Mouse (Mus musculus): ENCODE data around the gene Lce1l. TPM values are rescaled to one million over a fixed set of nuclear protein-coding genes. Genes with fewer than 3 reads are reported as not detected.
"Not testable (repeated sequence)": the region's sequence is repeated elsewhere in the genome, so short reads cannot be mapped to it uniquely, and the experiment has no call there.

Lce1l gene
- polyA plus RNA-seq (2015; fragmentation: Nextera tagmentation; extraction: Ambion mirVana) = not detected in 2 replicates

- WGBS = 88% methylated on average over 3 of the region's 3 CpGs
- no peaks in the 10 kb centered on the region for H3K36me3 ChIP-seq
- H3K4me1 ChIP-seq = no peaks in the 10 kb centered on the region
- no peaks in the 10 kb centered on the region for H3K9me3 ChIP-seq (replicated peaks)
- no peak within 1 kb of the TSS for H3K4me2 ChIP-seq
- no peak for ATAC-seq (replicated peaks; ENCODE audit: low FRiP score)
- H3K9ac ChIP-seq = no peak within 1 kb of the TSS
- no peak within 1 kb of the TSS for H3K27ac ChIP-seq
- H3K4me3 ChIP-seq (replicated peaks) = no peak within 1 kb of the TSS
- H3K27me3 ChIP-seq = no peaks in the 10 kb centered on the region
Measured at GRCm38 (mm10) chr3:92851186-92851585, at the start of gene Lce1l. Gene Lce1l (minus strand): TSS chr3:92851286.

DNA sequence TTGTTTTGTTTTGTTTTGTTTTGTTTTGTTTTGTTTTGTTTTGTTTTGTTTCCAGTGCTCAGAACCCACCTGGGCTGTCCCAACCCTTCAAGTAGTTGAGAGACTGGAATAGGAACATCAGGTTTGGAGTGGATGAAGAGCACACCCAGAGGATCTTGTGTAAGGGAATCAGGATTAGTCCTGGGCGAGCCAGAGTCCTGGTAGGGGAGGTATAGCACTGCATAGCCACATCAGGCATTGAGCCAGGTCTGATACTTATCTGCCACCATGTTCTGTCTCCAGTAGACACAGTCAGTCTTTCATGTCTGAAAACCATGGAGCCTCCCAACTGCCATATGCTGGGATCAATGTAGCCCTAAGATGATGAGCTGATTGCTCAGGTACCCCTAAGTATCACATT is 43.4 kb upstream of the Lce1l start:
- Histone ChIP-seq H3K27ac (no peak overlapping the region), H3K27me3 (no peaks in the 10 kb centered on the region), H3K9ac (no peak overlapping the region), H3K36me3 (no peaks in the 10 kb centered on the region), H3K9me3 (replicated peaks) (no peaks in the 10 kb centered on the region), H3K4me1 (no peaks in the 10 kb centered on the region), H3K4me3 (replicated peaks) (no peak overlapping the region), H3K4me2 (no peak overlapping the region)
- ATAC-seq (replicated peaks; ENCODE audit: low FRiP score) = no peak
- WGBS = 65% methylated on average over 1 of the region's 1 CpGs

DNA sequence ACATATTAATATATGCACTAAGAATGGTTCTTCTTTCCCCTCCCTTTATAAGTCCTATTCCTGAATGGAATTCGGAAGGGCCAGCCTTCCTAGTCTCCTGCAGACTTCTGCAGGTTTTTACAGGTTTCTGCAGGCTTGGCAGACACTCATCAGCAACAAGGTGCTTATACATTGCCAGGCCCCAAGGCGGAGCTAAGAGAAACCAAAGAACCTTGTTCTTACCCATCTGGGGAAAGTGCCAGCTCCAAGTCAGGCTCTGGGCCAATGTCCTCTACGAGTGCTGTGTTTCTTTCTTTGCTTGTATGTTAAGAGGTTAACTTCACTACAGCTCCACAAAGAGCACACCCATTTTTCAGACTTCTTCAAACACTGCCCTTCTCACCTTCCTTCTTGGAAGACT is 43.0 kb upstream of the Lce1l start:
- no peaks in the 10 kb centered on the region for H3K9me3 ChIP-seq (replicated peaks)
- no peak overlapping the region for H3K27ac ChIP-seq
- H3K4me1 ChIP-seq = no peaks in the 10 kb centered on the region
- WGBS = 77% methylated on average over 3 of the region's 3 CpGs
- H3K36me3 ChIP-seq = no peaks in the 10 kb centered on the region
- H3K9ac ChIP-seq = no peak overlapping the region
- H3K27me3 ChIP-seq = no peaks in the 10 kb centered on the region
- no peak for ATAC-seq (replicated peaks; ENCODE audit: low FRiP score)
- no peak overlapping the region for H3K4me2 ChIP-seq
- H3K4me3 ChIP-seq (replicated peaks) = no peak overlapping the region

- Histone ChIP-seq H3K4me3 (replicated peaks) (no peak overlapping the region), H3K4me1 (no peaks in the 10 kb centered on the region), H3K27ac (no peak overlapping the region), H3K9me3 (replicated peaks) (no peaks in the 10 kb centered on the region), H3K27me3 (no peaks in the 10 kb centered on the region), H3K36me3 (no peaks in the 10 kb centered on the region), H3K9ac (no peak overlapping the region), H3K4me2 (no peak overlapping the region)
- ATAC-seq (replicated peaks; ENCODE audit: low FRiP score) = no peak
- WGBS = 91% methylated on average over 3 of the region's 3 CpGs
Measured at GRCm38 (mm10) chr3:92874180-92874579, 23.1 kb upstream of the Lce1l start.

DNA sequence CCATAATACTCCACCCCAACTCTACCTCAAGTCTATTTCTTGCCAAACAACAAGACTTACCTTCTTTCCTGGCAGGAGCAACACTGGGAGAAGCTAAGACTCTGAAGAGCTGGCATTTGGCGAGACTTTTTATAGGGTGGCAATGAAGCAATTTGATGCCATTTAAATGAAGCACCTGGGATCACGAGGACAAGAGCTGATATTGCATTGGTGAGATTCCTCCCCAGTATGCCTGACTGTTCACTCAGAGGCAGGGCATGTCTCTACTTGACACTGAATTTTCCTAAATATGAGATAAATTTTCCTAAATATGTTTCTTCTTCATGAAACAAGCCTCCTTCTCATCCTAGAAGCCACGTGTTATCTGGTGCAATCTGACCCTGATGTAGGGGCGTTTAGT is 19.0 kb upstream of the Lce1l start, which contains the start of gene 2310050C09Rik:
2310050C09Rik (minus strand) TSS at position 101 of the 400 bp plus-strand sequence.
- Histone ChIP-seq H3K4me1 (no peaks in the 10 kb centered on the region), H3K4me3 (replicated peaks) (no peak within 1 kb of the TSS), H3K27ac (no peak within 1 kb of the TSS), H3K27me3 (no peaks in the 10 kb centered on the region), H3K4me2 (no peak within 1 kb of the TSS), H3K36me3 (no peaks in the 10 kb centered on the region), H3K9me3 (replicated peaks) (no peaks in the 10 kb centered on the region), H3K9ac (no peak within 1 kb of the TSS)
- no peak for ATAC-seq (replicated peaks; ENCODE audit: low FRiP score)
- WGBS = 62% methylated on average over 4 of the region's 4 CpGs

- Histone ChIP-seq H3K4me1 (no peaks in the 10 kb centered on the region), H3K9ac (no peak within 1 kb of the TSS), H3K27me3 (no peaks in the 10 kb centered on the region), H3K27ac (no peak within 1 kb of the TSS), H3K4me3 (replicated peaks) (no peak within 1 kb of the TSS), H3K4me2 (no peak within 1 kb of the TSS), H3K9me3 (replicated peaks) (no peaks in the 10 kb centered on the region), H3K36me3 (no peaks in the 10 kb centered on the region)
- ATAC-seq (replicated peaks; ENCODE audit: low FRiP score) = no peak
- WGBS = 50% methylated on average over 1 of the region's 1 CpGs
Measured at GRCm38 (mm10) chr3:92827108-92827507, 24.0 kb downstream of the Lce1l start, which contains the start of gene Kprp. Gene Kprp (minus strand): TSS chr3:92827247.

DNA sequence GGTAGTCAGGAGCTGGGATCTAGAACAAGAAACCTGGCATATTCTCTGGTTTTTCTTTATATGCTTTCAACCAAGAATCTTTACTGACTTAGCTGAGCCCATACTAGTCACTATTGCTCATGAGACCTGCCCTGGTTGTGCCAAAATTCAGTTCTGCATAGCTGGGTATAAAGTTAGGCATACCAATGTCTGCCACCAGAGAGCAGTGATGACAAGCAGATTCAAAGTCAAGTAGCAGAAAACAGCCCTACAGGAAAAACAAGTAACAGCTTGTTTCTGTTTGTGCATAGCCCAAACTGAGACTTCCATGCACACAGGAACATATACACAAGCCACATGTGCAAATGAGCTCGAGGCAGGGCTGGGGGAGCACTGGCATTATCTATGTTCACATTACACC is 25.3 kb downstream of the Lce1l start:
- H3K4me1 ChIP-seq = no peaks in the 10 kb centered on the region
- H3K4me2 ChIP-seq = no peak overlapping the region
- no peak for ATAC-seq (replicated peaks; ENCODE audit: low FRiP score)
- H3K9ac ChIP-seq = no peak overlapping the region
- no peaks in the 10 kb centered on the region for H3K36me3 ChIP-seq
- H3K27ac ChIP-seq = no peak overlapping the region
- H3K4me3 ChIP-seq (replicated peaks) = no peak overlapping the region
- WGBS = 29% methylated on average over 1 of the region's 1 CpGs
- no peaks in the 10 kb centered on the region for H3K27me3 ChIP-seq
- H3K9me3 ChIP-seq (replicated peaks) = no peaks in the 10 kb centered on the region

DNA sequence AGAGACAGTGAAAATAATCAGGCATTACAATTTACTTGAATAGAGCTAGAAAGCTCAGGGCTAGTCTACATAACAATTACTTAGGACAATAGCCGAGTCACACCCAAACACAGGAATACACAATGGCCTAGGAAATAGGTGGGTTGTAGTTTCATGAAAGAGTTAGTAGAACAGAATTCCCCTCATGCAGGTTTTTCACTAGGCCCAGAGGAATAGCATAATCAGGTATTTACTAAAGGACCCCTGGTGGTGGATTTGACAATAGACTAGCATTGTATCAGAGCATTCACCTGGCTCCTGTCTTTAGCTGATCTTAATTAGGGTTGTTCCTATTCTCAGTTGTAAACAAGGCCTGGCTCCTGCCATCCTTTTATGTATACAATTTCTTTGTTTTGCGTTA is 35.0 kb downstream of the Lce1l start:
- H3K9ac ChIP-seq; ATAC-seq (replicated peaks; ENCODE audit: low FRiP score); H3K4me2 ChIP-seq; H3K27me3 ChIP-seq; H3K27ac ChIP-seq; H3K4me1 ChIP-seq; H3K9me3 ChIP-seq (replicated peaks); H3K36me3 ChIP-seq; H3K4me3 ChIP-seq (replicated peaks): not testable (repeated sequence)
- 91% methylated on average over 2 of the region's 2 CpGs for WGBS

- Histone ChIP-seq H3K9me3 (replicated peaks) (no peaks in the 10 kb centered on the region), H3K4me3 (replicated peaks) (no peak overlapping the region), H3K4me1 (no peaks in the 10 kb centered on the region), H3K27me3 (no peaks in the 10 kb centered on the region), H3K36me3 (no peaks in the 10 kb centered on the region), H3K27ac (no peak overlapping the region), H3K4me2 (no peak overlapping the region), H3K9ac (no peak overlapping the region)
- WGBS = 91% methylated on average over 3 of the region's 3 CpGs
- ATAC-seq (replicated peaks; ENCODE audit: low FRiP score) = no peak
Measured at GRCm38 (mm10) chr3:92815581-92815980, 35.5 kb downstream of the Lce1l start.

DNA sequence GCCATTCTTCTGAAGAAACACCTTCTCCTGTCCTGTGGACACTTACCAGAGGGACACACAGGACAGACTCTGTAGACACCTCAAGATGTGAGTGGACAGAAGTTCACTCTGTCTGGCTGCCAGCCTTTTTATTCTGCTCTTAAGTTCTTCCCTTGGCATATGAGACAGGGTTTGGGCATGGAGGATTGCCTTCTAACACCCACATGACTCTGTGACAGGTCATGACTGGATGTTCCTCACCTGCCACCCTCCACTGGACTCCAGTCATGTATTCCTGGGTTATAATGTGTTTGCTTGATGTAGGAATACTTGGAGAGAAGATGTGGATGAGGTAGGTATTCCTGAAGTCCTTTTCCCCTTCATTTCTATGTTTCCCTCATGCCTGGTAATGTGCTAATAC is 43.3 kb downstream of the Lce1l start, which contains the start of gene Lce1k:
Lce1k (minus strand) TSS at position 101 of the 400 bp plus-strand sequence.
- no peak within 1 kb of the TSS for H3K4me3 ChIP-seq (replicated peaks)
- ATAC-seq (replicated peaks; ENCODE audit: low FRiP score) = no peak
- H3K4me2 ChIP-seq = no peak within 1 kb of the TSS
- H3K4me1 ChIP-seq = no peaks in the 10 kb centered on the region
- no peaks in the 10 kb centered on the region for H3K9me3 ChIP-seq (replicated peaks)
- no peak within 1 kb of the TSS for H3K9ac ChIP-seq
- H3K27me3 ChIP-seq = no peaks in the 10 kb centered on the region
- no peak within 1 kb of the TSS for H3K27ac ChIP-seq
- H3K36me3 ChIP-seq = no peaks in the 10 kb centered on the region

Other genes starting within 250 kb of the Lce1l start
- gene 2210017I01Rik, start 243.8 kb downstream of the Lce1l start, polyA plus RNA-seq (2015; fragmentation: Nextera tagmentation; extraction: Ambion mirVana) = not detected in 2 replicates
- gene Lce6a, start 229.6 kb downstream of the Lce1l start, polyA plus RNA-seq (2015; fragmentation: Nextera tagmentation; extraction: Ambion mirVana) = not detected in 2 replicates
- gene Lce1a1, start 203.0 kb downstream of the Lce1l start, polyA plus RNA-seq (2015; fragmentation: Nextera tagmentation; extraction: Ambion mirVana) = not detected in 2 replicates
- gene Lce1b, start 194.4 kb downstream of the Lce1l start, polyA plus RNA-seq (2015; fragmentation: Nextera tagmentation; extraction: Ambion mirVana) = not detected in 2 replicates
- gene Lce1a2, start 181.0 kb downstream of the Lce1l start, polyA plus RNA-seq (2015; fragmentation: Nextera tagmentation; extraction: Ambion mirVana) = not detected in 2 replicates
- not detected in 2 replicates for gene Lce1c, start 172.0 kb downstream of the Lce1l start, polyA plus RNA-seq (2015; fragmentation: Nextera tagmentation; extraction: Ambion mirVana)
- not detected in 2 replicates for gene Lce1d, start 164.1 kb downstream of the Lce1l start, polyA plus RNA-seq (2015; fragmentation: Nextera tagmentation; extraction: Ambion mirVana)
- not detected in 2 replicates for gene Lce1e, start 142.2 kb downstream of the Lce1l start, polyA plus RNA-seq (2015; fragmentation: Nextera tagmentation; extraction: Ambion mirVana)
- gene Lce1f, start 130.9 kb downstream of the Lce1l start, polyA plus RNA-seq (2015; fragmentation: Nextera tagmentation; extraction: Ambion mirVana) = not detected in 2 replicates
- not detected in 2 replicates for gene Gm38119, start 112.2 kb downstream of the Lce1l start, polyA plus RNA-seq (2015; fragmentation: Nextera tagmentation; extraction: Ambion mirVana)
- gene Lce1g, start 98.9 kb downstream of the Lce1l start, polyA plus RNA-seq (2015; fragmentation: Nextera tagmentation; extraction: Ambion mirVana) = not detected in 2 replicates
- not detected in 2 replicates for gene Lce1h, start 86.2 kb downstream of the Lce1l start, polyA plus RNA-seq (2015; fragmentation: Nextera tagmentation; extraction: Ambion mirVana)
- gene Lce1i, start 72.4 kb downstream of the Lce1l start, polyA plus RNA-seq (2015; fragmentation: Nextera tagmentation; extraction: Ambion mirVana) = not detected in 2 replicates
- gene Lce1j, start 60.8 kb downstream of the Lce1l start, polyA plus RNA-seq (2015; fragmentation: Nextera tagmentation; extraction: Ambion mirVana) = not detected in 2 replicates
- not detected in 2 replicates for gene Lce1k, start 43.4 kb downstream of the Lce1l start, polyA plus RNA-seq (2015; fragmentation: Nextera tagmentation; extraction: Ambion mirVana)
- not detected in 2 replicates for gene Kprp, start 24.0 kb downstream of the Lce1l start, polyA plus RNA-seq (2015; fragmentation: Nextera tagmentation; extraction: Ambion mirVana)
- not detected in 2 replicates for gene 2310050C09Rik, start 18.9 kb upstream of the Lce1l start, polyA plus RNA-seq (2015; fragmentation: Nextera tagmentation; extraction: Ambion mirVana)
- gene Lce3a, start 74.9 kb upstream of the Lce1l start, polyA plus RNA-seq (2015; fragmentation: Nextera tagmentation; extraction: Ambion mirVana) = not detected in 2 replicates
- gene Lce3b, start 81.7 kb upstream of the Lce1l start, polyA plus RNA-seq (2015; fragmentation: Nextera tagmentation; extraction: Ambion mirVana) = not detected in 2 replicates
- not detected in 2 replicates for gene Lce3c, start 93.2 kb upstream of the Lce1l start, polyA plus RNA-seq (2015; fragmentation: Nextera tagmentation; extraction: Ambion mirVana)
- gene Lce3d, start 106.1 kb upstream of the Lce1l start, polyA plus RNA-seq (2015; fragmentation: Nextera tagmentation; extraction: Ambion mirVana) = not detected in 2 replicates
- not detected in 2 replicates for gene Lce3e, start 115.8 kb upstream of the Lce1l start, polyA plus RNA-seq (2015; fragmentation: Nextera tagmentation; extraction: Ambion mirVana)
- gene Lce3f, start 140.9 kb upstream of the Lce1l start, polyA plus RNA-seq (2015; fragmentation: Nextera tagmentation; extraction: Ambion mirVana) = not detected in 2 replicates
- 0.45 and 0.64 TPM in 2 replicates for gene Crct1, start 164.4 kb upstream of the Lce1l start, polyA plus RNA-seq (2015; fragmentation: Nextera tagmentation; extraction: Ambion mirVana)
- not detected in 2 replicates for gene Lce1m, start 167.8 kb upstream of the Lce1l start, polyA plus RNA-seq (2015; fragmentation: Nextera tagmentation; extraction: Ambion mirVana)
- 0.22 TPM in 1 of 2 replicates, not detected in the other for gene Gm4858, start 217.5 kb upstream of the Lce1l start, polyA plus RNA-seq (2015; fragmentation: Nextera tagmentation; extraction: Ambion mirVana)

All from kidney, embryonic 15.5 days (tissue).